Mouse (Mus musculus): ENCODE measurements around the gene Cdc14b.
"Not testable (repeated sequence)": the region's sequence is repeated elsewhere in the genome, so short reads cannot be mapped to it uniquely, and the experiment has no call there.

Cdc14b gene

DNA sequence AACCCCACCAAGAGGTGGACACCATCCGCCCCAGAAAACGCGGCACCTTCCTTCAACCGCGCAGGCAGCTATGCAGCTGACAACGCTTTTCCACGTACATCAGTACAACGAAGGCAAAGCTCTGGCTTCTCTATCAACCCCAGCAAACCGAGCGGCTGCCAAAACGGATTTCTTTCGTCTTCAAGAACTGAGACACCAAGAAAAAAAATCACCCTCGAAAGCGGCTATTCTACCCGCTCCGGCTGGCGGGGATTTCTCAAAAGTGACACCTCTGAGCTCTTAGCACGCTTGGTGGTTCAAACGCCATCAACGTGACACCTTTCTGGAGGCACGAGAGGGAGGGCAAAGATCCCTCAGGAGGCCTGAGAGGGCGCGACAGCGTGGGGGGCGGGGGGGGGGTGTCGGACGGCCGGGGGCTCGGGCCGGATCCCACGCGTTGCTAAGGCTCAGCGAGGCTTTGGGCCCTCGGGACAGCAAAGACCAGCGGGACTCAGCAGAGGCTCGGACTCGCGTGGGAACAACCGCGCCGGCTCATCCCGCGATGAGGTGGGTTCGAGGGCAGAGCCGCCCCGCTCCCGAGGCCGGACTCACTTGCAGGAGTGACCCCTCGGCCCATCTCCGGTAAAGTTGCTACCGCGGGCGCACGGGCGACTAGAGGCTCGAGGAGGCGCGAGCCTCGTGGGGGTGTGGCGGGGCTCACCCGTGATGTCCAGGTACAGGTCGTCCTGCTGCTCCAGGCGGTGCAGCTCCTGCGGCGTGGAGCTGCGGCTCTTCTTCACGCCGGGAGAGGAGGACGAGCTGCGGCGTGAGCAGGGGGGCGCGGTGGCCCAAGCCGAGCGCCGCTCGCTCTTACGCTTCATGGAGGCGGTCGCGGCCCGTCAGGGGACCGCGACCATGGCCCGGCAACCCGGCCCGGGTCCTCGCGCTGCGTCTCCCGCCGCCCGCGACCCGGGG lies 922 bp downstream of the Cdc14b start:
- DNase-seq (ENCODE audit: low read depth, low spot score) = no peak

DNA sequence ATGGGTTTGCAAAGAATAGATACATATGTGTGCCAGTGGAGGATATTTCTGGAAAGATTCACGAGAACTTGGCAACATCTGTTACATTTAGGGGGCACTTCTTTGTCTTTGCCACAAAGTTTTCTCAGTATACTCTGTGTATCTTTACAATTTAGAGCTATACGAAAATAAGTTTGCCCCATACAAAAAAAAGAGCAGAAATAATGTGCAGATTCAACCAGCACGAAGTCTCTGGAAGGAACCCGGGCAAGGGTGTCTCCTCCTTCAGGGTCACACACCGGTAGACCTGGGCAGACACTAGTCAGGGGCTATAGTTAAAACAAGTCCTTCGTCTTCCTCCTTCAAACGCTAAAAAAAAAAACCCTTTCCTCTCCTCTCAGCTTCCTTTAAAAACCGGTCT lies 1.7 kb downstream of the Cdc14b start:
- no peak for DNase-seq (ENCODE audit: low read depth, low spot score)

DNA sequence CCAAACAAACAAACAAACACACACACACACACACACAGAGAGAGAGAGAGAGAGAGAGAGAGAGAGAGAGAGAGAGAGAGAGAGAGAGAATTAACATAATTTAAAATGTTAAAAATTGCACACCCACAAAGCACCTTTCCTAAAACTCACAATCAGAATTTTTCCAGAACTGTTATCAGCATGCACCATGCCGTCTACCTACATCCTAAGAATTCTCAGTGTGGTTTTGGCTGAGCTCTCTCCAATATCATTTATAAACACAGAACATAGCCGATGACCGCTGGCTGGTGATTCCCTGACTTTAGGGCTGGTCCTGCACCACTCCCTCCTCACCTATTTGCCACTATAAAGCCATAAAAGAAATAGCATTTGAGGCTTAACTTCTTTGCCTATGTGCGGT lies 6.7 kb downstream of the Cdc14b start:
- DNase-seq (ENCODE audit: low read depth, low spot score) = no peak

DNA sequence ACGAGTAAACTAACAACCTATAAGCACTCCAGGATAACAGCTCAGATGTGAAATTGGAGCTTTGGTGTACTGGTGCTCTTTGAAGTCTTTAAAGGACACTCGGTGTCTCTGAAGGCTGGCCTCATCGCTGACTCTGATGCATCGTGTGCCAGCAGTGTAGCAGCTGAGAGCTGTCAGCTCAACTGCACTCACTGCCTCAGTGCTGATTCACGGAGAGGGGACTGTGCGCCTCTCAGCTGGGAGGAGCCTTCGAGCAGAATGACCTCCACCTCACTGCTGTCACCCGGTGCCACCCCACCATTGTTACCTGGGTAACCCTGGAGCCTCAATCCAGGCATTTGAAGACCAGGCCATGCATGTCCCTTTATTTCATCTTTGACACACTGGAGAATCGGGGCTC lies 7.9 kb downstream of the Cdc14b start:
- no peak for DNase-seq (ENCODE audit: low read depth, low spot score)

DNA sequence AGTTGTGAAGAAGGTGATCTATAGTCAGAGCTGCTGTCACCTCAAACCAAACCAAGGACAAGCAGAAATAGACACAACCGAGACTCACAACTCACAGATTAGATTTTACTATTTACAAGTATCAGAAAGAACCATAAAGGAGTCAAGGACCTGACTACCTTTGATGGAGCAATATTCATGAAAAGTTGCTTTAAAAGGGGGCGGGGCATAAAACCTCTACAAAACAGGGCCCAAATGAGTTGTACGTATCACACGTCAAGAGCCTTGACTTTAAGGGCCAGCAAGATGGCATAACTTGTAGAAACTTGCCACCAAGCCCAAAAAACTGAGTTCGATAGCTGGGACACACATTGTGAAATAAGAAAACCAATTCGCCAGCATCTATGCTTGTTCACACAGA lies 10.5 kb downstream of the Cdc14b start:
- no peak for DNase-seq (ENCODE audit: low read depth, low spot score)

DNA sequence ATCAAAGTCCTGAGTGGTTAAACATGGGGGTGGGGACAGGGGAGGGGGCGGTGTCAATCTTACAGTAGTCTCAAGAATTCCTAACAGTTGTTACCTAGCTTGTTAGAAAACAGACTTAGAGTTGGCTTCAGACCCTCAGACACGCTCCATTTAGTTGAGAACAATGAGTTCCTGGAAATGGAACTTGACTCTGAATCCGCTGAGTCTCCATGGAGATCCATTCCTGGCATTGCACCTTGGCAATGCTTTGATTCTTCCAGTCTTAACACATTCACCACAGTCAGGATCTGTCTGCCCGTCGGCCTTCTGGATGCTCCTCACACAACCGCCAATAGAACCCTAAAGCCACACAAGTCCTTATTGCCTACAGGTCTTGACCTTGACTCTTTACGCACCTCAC lies 15.2 kb downstream of the Cdc14b start:
- DNase-seq (ENCODE audit: low read depth, low spot score) = no peak

DNA sequence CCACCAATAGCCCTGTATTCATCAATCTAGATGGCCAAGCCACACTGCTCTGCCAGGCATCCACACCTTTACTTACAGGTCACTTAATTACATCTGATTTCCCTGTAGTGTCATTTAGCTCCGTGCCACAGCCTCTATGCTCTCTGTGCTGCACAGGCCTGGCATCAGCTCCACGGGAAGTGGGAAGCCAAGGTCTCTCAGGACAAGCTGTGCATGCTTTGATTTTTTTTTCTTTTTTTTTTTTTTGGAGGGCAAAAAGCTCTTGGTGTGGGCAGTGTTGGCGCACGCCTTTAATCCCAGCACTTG lies 16.6 kb downstream of the Cdc14b start:
- DNase-seq (ENCODE audit: low read depth, low spot score) = no peak

DNA sequence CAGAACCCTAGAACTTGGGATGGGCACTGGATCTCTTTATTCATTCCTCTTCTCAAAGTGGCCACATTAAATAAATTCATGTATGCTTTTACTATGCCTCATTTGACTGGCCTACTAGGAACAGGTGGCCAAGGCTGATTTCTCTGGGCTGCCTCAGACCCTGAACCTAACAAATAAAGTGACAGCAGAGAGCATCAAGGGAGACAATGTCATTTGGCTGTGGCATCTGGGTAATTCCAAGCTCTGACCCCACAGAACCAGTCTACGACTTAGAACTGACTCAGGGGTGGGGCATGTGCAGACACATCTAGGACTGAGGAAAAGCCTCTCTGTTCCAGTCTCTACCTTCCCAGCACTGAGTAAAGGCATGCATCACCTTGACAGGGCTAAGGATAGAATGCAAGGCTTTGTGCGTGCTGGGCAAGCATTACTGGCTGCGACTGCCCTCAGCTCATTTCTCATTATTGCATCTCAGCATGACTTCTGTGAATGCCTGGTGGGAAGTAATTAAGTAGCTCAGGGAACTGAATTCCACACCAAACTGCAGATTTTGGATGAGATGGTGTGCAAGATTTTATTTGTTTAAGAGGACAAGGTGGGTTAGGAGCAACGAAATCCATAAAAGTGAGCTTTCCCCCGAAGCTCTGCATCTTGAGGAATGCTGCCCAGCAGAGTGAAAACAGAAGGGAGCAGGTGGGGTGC lies 17.1 kb downstream of the Cdc14b start:
- no peak for DNase-seq (ENCODE audit: low read depth, low spot score)

DNA sequence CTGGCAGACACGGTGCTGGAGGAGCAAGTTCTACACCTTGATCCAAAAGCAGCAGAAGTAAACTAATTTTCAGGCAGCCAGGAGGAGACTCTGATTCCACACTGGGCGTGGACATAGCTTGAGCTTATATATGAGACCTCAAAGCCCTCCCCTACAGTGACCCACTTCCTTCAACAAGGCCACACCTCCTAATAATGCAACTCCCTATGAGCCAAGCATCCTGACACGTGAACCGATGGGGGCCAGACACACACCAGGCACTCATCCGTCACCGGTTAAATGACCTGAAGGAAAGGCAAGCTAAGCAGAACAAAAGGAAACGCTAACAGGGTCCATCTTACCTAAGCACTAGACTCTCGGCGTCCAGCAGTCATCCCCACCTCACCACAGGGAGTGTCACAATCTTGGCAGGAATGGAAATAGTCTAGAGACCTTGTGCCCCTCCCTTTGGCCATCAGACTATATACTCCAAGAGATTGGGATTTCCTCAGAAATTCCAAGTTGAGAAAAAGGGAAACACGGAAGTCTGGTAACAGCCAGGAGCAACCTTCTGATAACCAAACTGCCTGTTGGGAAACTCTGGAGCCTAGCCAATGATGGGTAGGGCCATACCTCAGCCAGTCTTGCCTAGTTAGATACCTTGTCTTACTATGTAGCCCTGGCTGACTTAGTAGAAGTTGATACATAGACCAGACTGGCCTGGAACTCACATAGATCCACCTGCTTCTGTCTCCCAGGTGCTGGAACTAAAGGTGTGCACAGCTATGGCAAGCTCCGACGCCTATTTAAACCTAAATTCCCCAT lies 17.9 kb downstream of the Cdc14b start:
- no peak for DNase-seq (ENCODE audit: low read depth, low spot score)

DNA sequence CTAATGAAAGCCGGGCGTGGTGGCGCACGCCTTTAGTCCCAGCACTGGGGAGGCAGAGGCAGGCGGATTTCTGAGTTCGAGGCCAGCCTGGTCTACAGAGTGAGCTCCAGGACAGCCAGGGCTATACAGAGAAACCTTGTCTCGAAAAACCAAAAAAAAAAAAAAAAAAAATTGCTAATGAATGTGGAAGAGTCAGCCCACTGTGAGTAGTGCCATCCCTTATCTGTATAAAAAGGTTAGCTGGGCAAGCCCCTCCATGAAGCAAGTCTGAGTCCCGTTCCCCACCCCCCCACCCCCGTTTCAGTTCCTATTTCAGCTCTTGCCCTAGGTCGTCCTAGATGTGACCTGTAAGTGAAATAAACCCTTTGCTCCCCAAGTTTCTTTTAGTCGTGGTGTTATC lies 20.9 kb downstream of the Cdc14b start:
- not testable (repeated sequence) for DNase-seq (ENCODE audit: low read depth, low spot score)

DNA sequence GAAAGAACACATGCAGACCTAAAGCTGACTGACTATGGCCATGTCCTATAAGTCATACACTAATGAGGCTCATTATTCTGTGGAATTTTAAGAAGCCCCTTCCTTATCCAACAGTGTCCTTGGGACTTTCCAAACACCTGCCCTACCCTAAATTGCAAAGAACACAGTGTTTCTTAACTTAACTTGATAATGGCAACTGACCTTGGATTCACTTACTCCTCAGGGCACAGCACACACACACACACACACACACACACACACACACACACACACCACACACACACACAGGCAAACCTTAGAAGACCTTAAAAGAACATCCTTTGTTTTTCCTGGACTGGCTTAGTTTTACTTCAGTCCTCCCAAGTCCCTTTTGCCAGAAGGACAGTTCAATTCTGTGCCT lies 21.4 kb downstream of the Cdc14b start:
- no peak for DNase-seq (ENCODE audit: low read depth, low spot score)

DNA sequence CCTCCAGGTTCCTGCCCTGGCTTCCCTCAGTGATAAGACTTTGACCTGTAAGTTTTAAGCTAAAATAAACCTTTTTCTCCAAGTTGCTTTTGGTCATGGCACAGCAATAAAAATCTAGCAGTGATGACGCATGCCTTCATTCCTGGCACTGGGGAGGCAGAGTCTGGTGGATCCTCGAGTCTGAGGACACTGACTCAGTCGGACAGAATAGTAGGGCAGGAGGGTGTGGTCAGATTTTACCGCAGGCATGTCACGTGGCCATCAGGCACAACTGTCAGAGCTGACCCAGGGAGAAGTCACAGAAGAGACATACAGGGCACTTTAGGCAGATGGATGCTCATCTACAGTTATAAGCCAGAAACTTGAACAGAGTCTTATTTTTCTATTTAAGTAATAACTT lies 22.9 kb downstream of the Cdc14b start:
- no peak for DNase-seq (ENCODE audit: low read depth, low spot score)

DNA sequence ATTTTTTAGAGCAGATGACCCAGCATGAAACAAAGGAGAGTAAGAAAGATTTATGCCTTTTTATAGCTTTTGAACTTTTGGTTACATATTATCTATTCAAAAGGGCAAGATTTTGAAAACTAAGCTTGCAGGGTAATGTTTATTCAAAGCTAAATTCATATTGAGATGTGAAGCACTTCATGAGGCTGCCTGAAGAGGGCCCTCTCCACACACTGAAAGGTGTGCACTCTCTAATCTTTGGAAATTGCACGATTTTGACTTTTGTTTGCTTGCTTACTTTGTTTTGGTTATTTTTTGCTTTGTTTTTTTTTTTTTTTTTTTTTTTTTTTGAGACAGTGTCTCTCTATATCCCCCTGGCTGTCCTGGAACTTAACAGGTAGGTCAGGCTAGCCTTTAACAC lies 24.7 kb downstream of the Cdc14b start:
- DNase-seq (ENCODE audit: low read depth, low spot score) = no peak

DNA sequence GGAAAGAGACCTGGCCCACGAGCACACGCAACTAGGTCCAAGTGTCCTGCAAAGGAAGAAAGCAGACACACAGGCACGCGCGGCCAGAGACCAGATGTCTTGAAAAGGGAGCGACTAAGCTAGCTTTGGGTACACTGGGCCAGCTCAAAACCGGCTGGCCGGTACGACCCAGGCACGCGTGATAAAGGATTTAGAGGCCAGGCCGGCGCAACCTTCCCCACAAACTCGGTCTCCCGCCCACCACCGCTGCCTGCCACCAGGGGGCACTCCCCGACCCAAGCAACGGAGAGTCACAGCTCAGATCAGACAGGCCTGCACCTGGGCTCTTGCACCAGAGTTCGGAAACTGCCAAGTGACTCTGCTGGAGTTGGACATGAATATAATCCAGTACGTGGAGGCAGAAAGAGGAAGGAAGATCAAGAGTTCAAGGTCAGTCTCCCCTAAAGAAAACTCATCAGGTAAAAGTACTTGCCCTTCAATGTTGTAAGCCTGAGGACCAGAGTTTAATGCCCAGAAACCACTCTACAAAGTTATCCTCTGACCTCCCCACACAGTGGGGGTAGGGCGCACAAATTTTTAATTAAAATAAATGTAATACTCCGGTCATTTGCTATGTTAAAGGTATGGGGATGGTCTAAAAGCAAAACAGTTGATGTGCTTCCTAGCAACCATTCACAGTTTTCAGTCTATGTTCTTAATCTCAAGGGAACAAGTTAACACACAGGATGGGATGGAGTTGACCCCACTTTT lies 26.1 kb downstream of the Cdc14b start:
- no peak for DNase-seq (ENCODE audit: low read depth, low spot score)

DNA sequence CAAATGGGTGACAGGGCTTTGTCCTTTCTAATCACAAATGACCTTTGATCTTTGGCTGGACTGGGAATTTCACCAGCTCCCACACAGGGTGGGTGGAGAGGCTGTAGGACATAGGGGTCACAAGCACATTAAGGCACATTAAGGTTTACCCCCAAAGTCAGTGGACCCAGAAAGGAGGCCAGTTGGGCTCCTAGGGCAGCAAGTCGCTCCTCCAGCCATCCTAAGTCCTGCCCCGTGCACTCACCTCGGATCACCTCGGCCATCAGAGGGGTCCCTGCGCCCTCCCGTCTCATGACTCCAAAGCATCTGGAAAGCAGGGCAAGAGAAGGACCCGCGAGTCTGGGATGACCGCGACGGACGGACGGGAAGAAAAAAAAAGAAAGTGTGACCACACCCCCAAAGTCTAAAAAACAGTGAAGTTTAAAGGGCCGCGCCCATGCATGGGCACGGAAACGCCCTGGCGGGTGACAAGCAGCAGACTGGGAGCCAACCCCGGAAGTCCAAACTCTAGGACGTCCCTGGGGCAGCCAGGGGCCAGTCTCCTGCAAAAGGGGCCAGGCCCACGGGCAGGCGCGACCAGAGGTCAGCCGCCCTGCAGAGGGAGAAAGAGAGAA lies 26.8 kb downstream of the Cdc14b start:
- no peak for DNase-seq (ENCODE audit: low read depth, low spot score)

DNA sequence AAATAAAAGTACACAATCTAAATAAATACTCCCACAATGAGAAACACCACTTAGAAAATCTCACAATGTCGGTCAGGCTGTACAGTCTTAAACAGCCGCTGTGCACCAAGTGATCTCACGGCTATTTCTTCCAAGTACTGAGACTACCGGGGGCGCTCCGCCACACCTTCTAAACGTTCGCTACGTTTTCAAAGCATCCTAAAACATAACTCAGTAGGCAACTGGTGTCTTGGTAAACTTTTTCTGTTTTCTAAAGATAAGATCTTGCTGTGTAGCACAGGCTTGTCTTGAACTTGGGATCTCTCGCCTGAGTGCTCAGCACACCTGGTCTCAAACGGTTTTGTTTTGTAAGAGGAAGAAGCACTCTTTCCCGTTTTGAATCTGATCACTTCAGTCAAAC lies 29.0 kb downstream of the Cdc14b start:
- DNase-seq (ENCODE audit: low read depth, low spot score) = no peak

DNA sequence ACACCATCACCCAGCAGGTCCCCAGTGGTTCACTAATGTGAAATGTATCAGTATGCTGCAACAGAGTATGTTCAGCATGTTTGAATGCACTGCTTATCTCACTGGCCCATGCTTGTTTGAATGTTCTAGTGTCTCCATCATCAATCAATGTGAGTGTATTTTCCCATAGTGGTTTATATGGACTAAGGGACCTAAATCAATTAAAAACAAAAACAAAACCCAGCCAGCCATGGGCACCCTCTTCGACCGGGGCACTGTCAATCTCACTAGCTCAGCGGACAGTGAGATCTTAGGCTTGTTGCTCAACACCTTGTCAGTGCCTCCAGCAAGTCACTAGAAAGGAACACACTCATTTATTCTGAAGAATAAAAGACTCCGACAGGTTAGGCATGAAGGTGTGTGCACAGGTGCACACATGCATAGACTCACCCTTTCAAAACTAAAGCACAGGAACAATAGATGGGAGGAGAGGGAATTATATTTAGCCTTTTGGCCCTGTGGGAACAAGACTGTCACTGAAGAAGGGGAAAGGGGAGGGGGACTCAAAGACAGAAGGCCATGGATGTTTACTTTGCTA lies 30.3 kb downstream of the Cdc14b start:
- no peak for DNase-seq (ENCODE audit: low read depth, low spot score)

DNA sequence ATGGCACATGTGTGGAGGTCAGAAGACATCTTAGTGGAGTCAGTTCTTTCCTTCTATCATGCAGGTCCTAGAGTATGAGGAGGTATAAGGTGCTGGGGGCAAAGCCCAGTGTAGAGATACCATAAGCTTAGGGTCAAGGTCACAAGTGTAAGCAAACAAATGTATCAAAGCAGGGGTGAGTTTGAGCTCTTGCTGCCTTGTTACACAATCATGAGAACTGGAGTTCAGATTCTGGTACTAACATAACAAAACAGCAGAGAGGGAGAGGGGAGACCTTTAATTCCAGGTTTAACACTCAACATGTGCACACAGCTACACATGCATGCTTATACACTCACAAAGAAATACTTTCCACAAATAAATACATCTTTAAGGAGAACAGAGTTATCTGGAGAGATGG lies 32.4 kb downstream of the Cdc14b start:
- DNase-seq (ENCODE audit: low read depth, low spot score) = no peak

DNA sequence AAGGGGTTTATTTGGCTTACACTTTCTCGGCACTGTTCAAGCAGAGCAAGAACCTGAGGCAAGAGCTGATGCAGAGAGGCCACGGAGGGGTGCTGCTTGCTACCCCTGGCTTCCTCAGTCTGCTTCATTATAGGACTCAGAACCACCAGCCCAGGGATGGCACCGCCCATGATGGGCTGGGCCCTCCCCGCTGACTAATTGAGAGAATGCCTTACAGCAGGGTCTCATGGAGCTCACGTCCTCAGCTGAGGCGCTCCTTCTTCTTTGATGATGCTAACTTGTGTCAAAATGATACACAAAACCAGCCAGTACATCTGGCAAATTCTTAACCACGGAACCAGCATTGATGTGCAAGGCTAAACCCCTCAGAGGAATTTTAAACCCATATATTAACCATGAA lies 34.5 kb downstream of the Cdc14b start:
- no peak for DNase-seq (ENCODE audit: low read depth, low spot score)

DNA sequence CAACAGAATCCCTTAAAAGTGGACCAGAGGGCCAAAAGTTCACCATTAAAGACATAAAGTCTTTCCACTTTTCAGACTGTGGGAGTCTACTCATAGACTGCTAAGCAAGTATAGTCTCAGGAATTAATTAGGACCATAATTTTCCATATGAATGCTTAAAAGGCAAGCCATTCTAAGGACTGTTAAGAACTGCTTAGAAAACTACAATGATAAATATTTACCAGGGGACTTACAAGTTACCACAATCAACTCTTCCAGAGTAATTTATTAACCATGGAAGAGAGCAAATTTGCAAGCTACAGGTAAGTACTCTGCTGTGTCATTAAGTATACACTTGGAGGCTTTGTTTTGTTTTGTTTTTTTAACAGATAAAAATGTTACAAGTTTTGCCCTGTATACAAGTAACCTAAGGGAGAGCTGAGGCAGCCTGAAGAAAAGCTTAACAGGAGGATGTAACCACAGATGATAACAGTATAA lies 37.4 kb downstream of the Cdc14b start:
- no peak for DNase-seq (ENCODE audit: low read depth, low spot score)
